Mouse (Mus musculus) naive thymus-derived CD4-positive, alpha-beta T cell, adult 2 months (primary cell): ENCODE measurements around the gene Ifnar1.
A peak's percentile ranks its signal among the peaks of the same experiment; 100 is the strongest.

Source experiments
- DNase-seq: peaks from one replicate; pipeline ENCODE4 v3.0.0-alpha.2; 2011; ENCODE audit warnings: low read depth

Ifnar1 gene

DNA sequence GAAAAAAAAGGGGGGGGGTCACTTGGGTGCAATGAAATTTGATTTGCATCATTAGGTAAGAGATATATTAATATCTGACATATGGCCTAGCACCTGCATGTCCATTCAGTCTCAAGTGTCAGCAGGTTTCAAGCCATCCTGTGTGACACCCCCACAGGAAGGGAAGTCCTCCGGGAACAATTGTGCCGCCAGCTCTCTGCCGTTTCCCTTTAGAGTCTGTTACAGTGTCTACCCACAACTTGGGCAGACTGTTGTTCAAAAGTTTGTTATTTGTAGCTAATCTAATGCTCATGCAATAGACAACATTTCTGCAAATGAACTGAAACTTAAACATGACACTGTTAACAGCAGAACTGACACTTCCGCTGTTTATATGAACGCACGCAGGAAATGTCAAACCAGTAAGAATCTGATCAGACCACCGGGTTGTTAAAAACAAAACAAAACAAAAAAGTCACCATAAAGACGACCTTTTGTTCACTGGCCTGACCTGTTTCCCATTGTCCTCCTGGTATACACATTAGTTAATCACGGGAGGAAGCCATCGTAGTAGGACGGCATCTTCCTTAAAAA lies 23.9 kb upstream of the Ifnar1 start:
- peak; percentile 67 for DNase-seq

DNA sequence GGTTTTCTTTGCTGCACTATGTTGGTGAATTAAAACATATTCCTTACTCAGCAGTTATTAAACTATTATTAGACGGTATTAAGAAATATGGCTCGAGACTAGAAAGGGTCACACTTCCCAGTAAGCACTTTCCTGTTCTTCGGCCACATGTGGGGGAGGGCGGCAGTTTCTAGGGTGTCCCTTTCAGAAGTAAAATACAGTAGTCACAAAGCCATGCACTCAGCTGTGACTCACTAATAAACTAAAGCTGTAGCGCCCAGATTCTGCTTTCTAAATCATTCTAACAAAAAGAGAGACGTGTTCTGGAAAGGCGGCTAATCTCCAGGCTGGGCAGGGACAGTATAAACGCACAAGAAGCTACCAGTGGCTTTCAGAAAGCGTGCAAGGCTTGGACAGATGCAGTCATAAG lies 23.3 kb upstream of the Ifnar1 start:
- DNase-seq, result no peak

DNA sequence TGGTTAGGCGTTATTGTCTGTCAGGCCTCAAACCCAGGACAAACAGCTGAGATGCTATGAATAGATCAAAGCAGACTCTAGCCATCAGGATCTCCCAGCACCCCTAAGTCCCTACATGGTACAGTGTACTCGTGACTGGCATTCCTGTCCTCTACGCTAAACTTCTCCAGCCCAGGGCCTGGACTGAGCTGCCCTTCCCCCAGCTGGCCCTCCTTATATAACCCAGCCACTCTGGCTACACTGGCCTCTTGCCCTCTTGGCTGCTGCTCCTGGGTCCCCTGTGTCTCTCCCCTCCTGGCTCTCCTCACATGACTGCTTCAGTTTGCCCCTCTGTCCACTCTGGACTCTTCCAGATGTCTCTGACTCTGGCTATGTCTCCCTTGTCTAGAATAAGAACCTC lies 22.4 kb upstream of the Ifnar1 start:
- no peak for DNase-seq

DNA sequence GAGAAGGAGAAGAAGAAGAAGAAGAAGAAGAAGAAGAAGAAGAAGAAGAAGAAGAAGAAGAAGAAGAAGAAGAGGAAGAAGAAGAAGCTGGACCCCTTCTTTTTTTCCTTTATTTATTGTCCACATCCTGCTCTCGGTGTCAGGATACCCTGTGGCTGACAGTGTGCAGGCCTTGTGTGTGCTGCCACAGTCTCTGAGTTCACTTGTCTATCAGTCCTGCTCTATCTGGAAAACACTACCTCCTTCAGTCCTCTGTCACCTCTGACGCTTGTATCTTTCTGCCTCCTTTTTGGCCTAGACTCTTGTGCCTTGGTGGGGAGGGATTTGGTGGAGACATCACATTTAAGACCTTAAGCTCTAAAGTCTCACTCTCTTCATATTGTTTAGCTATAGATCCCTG lies 21.6 kb upstream of the Ifnar1 start:
- no peak for DNase-seq

DNA sequence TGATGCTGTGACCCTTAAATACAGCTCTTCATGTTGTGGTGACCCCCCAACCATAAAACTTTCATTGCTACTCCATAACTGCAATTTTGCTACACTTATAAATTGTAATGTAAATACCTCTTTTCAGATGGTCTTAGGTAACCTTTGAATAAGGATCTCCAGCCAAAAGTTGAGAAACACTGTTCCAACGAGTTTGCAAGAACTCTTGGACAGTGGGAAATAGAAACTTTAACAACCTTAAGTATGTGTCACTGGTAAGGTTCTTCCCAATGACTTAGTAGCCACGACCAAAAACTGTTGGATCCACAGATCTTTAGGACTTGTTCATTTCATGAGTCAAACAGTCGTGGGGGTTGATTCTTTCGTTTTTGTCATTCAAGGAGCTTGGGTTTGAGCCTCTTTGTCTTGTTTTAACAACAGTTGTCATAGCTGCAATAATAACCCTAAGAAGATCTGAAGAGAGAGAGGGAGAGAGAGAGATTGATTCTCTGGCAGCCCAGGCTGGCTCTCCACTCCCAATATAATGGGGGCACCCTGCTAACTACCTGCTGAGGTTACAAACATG lies 21.1 kb upstream of the Ifnar1 start:
- peak; percentile 55 for DNase-seq

GRCm38 (mm10) chr16:91464594-91465504 lies 20.2 kb upstream of the Ifnar1 start:
- DNase-seq, result peak; percentile 94

- peak; percentile 56 for DNase-seq
Measured at GRCm38 (mm10) chr16:91465505-91466240, 19.4 kb upstream of the Ifnar1 start.

- peak; percentile 79 for DNase-seq
Measured at GRCm38 (mm10) chr16:91466566-91466965, 18.5 kb upstream of the Ifnar1 start.

DNA sequence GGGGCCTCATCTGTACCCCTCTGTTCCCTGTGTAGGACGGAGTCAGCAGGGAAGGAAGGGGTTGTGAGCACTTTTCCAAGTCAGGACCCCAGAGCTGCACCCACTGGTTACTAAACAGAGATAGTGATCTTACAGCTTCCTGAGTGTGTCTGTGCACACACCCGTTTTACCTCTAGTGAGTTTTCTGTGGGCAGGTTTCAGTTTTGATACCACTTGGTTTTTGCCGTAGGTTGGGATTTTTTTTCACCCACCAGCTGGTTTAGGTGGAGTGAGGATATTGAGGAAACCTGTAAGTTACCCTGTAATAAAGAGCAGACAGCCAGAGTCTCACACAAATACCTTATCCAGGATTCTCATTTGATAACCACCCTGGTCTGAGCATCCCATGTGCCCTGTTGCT lies 14.6 kb upstream of the Ifnar1 start:
- peak; percentile 64 for DNase-seq

- DNase-seq, result no peak
Measured at GRCm38 (mm10) chr16:91471481-91471880, 13.6 kb upstream of the Ifnar1 start.

DNA sequence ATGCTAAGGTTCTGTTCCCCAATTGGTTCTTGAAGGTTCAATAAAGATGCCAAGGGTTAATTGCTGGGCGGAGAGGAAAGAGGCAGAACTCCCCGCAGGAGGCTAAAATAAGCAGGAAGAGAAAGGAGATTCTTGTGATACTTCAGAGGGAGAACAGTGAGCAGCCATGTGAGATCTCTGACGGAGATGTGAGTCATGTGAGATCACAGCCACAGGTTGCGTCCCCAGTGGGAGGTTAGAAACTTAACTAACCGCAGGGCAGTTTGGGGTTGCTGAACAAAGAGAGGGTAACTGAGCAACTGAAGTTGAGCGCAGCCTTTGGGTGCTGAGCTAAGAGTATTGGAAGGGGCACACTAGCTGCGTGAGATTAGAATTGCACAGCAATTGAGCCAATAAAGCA lies 9.3 kb upstream of the Ifnar1 start:
- DNase-seq, result peak; percentile 92

- no peak for DNase-seq
Measured at GRCm38 (mm10) chr16:91478067-91478466, 7.0 kb upstream of the Ifnar1 start.

GRCm38 (mm10) chr16:91480517-91480916 lies 4.5 kb upstream of the Ifnar1 start:
- no peak for DNase-seq

DNA sequence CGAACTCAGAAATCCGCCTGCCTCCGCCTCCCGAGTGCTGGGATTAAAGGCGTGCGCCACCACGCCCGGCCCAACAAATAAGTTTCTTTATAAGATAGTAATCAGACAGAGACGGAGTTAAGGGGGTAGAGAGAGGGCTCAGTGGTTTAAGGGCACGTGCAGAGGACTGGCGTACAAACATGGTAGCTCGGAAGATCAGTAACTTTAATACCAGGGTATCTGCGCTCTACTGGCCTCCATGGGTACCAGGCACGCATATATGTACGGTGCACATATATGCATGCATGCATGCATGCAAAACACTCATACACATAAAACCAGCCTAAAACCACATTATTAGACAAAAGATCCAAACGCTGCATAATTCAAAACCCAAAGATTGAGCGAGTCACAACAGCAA lies 651 bp upstream of the Ifnar1 start:
- no peak for DNase-seq

DNA sequence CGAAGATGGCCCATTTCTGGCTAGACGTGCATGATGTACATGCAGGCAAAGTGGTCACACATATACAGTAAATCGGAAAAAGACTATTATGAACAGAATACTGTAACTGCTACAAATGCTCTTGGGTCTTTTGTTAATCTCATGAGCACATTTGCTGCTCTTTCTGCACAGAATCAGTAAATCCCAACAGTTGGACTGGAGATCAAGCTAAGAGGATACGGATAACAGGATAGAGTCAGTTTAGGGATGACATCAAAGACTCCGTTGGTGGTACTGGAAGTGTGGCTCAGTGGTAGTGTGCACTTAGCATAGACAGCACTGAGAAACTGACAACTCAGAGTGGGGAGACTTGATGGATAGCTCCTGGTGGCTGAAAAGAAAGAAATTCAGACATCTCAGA lies 803 bp downstream of the Ifnar1 start:
- DNase-seq, result peak; percentile 57

- DNase-seq, result no peak
Measured at GRCm38 (mm10) chr16:91488066-91488465, 3.0 kb downstream of the Ifnar1 start.

GRCm38 (mm10) chr16:91490897-91491296 lies 5.9 kb downstream of the Ifnar1 start:
- peak; percentile 76 for DNase-seq

- no peak for DNase-seq
Measured at GRCm38 (mm10) chr16:91491473-91491872, 6.4 kb downstream of the Ifnar1 start.

GRCm38 (mm10) chr16:91495501-91495900 lies 10.5 kb downstream of the Ifnar1 start:
- DNase-seq, result no peak

GRCm38 (mm10) chr16:91496206-91496605 lies 11.2 kb downstream of the Ifnar1 start:
- DNase-seq, result no peak

GRCm38 (mm10) chr16:91496766-91497165 lies 11.7 kb downstream of the Ifnar1 start:
- DNase-seq, result no peak

GRCm38 (mm10) chr16:91498041-91498440 lies 13.0 kb downstream of the Ifnar1 start:
- DNase-seq, result no peak

DNA sequence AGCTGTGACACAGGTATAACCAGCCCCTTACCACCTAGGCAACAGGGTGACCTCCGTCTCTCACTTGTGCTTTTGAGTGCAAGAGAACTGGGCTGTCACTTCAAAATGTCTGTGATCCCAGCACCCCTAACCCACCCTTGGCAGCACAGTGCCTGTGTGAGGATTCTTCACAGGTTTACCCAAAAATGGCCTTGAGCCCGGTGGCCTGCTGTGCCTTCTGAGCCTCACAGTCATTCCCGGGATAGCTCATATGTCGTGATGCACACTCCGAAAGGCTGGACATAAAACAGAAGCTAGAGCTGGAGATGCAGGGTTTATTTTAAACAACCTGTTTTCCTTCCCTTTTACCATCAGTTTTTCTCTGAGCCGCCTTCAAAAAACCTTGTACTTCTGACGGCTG lies 19.7 kb downstream of the Ifnar1 start:
- no peak for DNase-seq
